Mouse (Mus musculus): ENCODE data around the gene Olfr13.

DNA sequence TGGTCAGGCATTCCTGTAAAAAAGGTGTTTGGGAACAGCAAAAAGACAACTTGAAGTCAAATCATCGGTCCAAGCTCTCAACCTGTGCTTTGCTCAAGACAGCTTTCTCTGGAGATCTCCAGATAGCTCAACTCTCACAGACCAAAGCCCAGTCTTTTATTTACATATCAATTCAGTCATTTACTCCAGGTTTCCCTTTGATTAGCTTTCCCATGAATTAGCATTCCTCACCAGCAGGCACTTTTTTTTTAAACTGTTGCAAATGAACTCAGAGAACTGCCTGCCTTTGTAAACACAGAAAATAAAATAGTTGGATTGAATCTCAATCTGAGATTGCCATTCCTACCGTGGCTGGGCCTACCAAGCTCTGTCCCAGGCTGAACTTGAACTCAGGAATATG is 33.4 kb downstream of the Olfr13 start:
- TF ChIP-seq POLR2A (IDR thresholded peaks at IDR 0.05; ENCODE audit: insufficient read depth, low read length) (no peak), CTCF (IDR thresholded peaks at IDR 0.05; ENCODE audit: low read depth, low read length) (no peak), EP300 (IDR thresholded peaks at IDR 0.05; ENCODE audit: insufficient read depth, low read depth, low read length) (no peak)

Data from ES-Bruce4 (cell line).